Mouse (Mus musculus): Measurements from ENCODE around the gene Hace1.

GRCm38 (mm10) chr10:45698930-45699329 is 121.3 kb downstream of the Hace1 start:
- TF ChIP-seq GATA1 (IDR thresholded peaks at IDR 0.05; ENCODE audit: low read length), result no peak
- TF ChIP-seq TAL1 (IDR thresholded peaks at IDR 0.05; ENCODE audit: low read length), result no peak

Measured in erythroblast, embryonic 14.5 days (primary cell).